Mouse (Mus musculus): Measurements from ENCODE around the gene Gadd45a. TPM values are rescaled to one million over a fixed set of nuclear protein-coding genes. Genes with fewer than 3 reads are reported as not detected.

Gadd45a gene
- polyA plus RNA-seq (2012; rRNA removed) (18.6 and 20.3 TPM in 2 replicates), polyA plus RNA-seq (2014; fragmentation: Nextera tagmentation; extraction: Ambion mirVana) (11.4 and 11.9 TPM in 2 replicates)

- ATAC-seq (ENCODE audit: low FRiP score, low read depth), result peak; percentile 96
- Histone ChIP-seq H3K36me3 (ENCODE audit: control insufficient read depth, insufficient read depth, low read length) (no peaks in the 10 kb centered on the region), H3K27ac (replicated peaks; ENCODE audit: low read depth, low read length) (peak within 1 kb of the TSS; percentile 89), H3K4me3 (replicated peaks; ENCODE audit: low read length) (peak within 1 kb of the TSS; percentile 77), H3K27me3 (ENCODE audit: control insufficient read depth, insufficient read depth, low read length) (no peaks in the 10 kb centered on the region), H3K9me3 (ENCODE audit: control insufficient read depth, low read length) (no peaks in the 10 kb centered on the region), H3K9ac (ENCODE audit: low read depth, low read length, severe bottlenecking) (peak within 1 kb of the TSS; percentile 80), H3K4me1 (ENCODE audit: control insufficient read depth, insufficient read depth, low read length) (peaks cover 6% of the 10 kb centered on the region), H3K4me2 (replicated peaks; ENCODE audit: low read depth, low read length, severe bottlenecking) (peak within 1 kb of the TSS; percentile 67)
- WGBS, result under 1% methylated on average over 49 of the region's 69 CpGs
- peak; percentile 67; the same call in 1 of the 2 replicates for TF ChIP-seq POLR2A (IDR thresholded peaks at IDR 0.05; ENCODE audit: borderline replicate concordance, extremely low read depth, insufficient read depth, insufficient read length)
- peak; percentile 96 for DNase-seq (ENCODE audit: low spot score)
These were observed at the start of gene Gadd45a for GRCm38 (mm10) chr6:67036837-67037628. TSS of gene Gadd45a (minus strand) at chr6:67037457.

DNA sequence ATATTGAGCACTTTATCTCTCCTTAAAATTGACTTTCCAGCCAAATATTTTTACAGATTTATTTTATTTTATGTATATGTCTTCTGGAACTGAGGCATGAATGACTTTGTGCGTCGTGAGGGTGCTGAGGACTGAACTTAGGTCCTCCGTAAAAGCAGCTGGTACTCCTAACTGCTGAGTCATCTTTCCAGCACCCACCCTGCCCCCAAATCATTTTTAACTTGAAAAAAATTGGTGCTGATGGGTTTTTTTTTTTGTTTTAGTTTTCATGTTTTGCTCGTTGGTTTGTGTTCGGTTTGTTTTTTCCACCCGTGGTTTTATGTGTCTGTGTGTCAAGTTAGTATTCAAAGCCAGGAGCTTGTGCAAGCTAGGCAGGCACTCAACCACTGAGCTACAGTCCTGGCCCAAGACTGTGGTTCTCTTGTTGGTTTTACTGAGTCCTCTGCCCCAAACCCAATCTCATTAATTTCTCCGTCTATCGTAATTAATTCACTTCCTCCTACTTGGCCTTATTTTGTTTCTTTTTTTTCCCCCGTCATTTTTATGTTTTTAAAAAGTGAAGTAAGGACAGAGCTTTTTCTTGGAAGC, 48.7 kb upstream of the Gadd45a start:
- H3K27me3 ChIP-seq (ENCODE audit: control insufficient read depth, insufficient read depth, low read length), result no peaks in the 10 kb centered on the region
- no peak for ATAC-seq (ENCODE audit: low FRiP score, low read depth)
- H3K4me3 ChIP-seq (replicated peaks; ENCODE audit: low read length), result no peak overlapping the region
- H3K4me2 ChIP-seq (replicated peaks; ENCODE audit: low read depth, low read length, severe bottlenecking), result no peak overlapping the region
- DNase-seq (ENCODE audit: low spot score), result no peak
- H3K4me1 ChIP-seq (ENCODE audit: control insufficient read depth, insufficient read depth, low read length), result no peaks in the 10 kb centered on the region
- H3K9me3 ChIP-seq (ENCODE audit: control insufficient read depth, low read length), result no peaks in the 10 kb centered on the region
- H3K36me3 ChIP-seq (ENCODE audit: control insufficient read depth, insufficient read depth, low read length), result no peaks in the 10 kb centered on the region
- H3K27ac ChIP-seq (replicated peaks; ENCODE audit: low read depth, low read length), result no peak overlapping the region
- no peak overlapping the region for H3K9ac ChIP-seq (ENCODE audit: low read depth, low read length, severe bottlenecking)
- 78% methylated on average over 9 of the region's 9 CpGs for WGBS
- TF ChIP-seq POLR2A (IDR thresholded peaks at IDR 0.05; ENCODE audit: borderline replicate concordance, extremely low read depth, insufficient read depth, insufficient read length), result no peak

GRCm38 (mm10) chr6:67084465-67084864, 47.2 kb upstream of the Gadd45a start:
- 91% methylated on average over 2 of the region's 2 CpGs for WGBS
- no peak overlapping the region for H3K4me3 ChIP-seq (replicated peaks; ENCODE audit: low read length)
- H3K4me1 ChIP-seq (ENCODE audit: control insufficient read depth, insufficient read depth, low read length), result no peaks in the 10 kb centered on the region
- H3K9me3 ChIP-seq (ENCODE audit: control insufficient read depth, low read length), result no peaks in the 10 kb centered on the region
- ATAC-seq (ENCODE audit: low FRiP score, low read depth) (no peak), DNase-seq (ENCODE audit: low spot score) (no peak)
- no peaks in the 10 kb centered on the region for H3K27me3 ChIP-seq (ENCODE audit: control insufficient read depth, insufficient read depth, low read length)
- H3K27ac ChIP-seq (replicated peaks; ENCODE audit: low read depth, low read length), result no peak overlapping the region
- H3K9ac ChIP-seq (ENCODE audit: low read depth, low read length, severe bottlenecking), result no peak overlapping the region
- TF ChIP-seq POLR2A (IDR thresholded peaks at IDR 0.05; ENCODE audit: borderline replicate concordance, extremely low read depth, insufficient read depth, insufficient read length), result no peak
- H3K4me2 ChIP-seq (replicated peaks; ENCODE audit: low read depth, low read length, severe bottlenecking), result no peak overlapping the region
- H3K36me3 ChIP-seq (ENCODE audit: control insufficient read depth, insufficient read depth, low read length), result no peaks in the 10 kb centered on the region

DNA sequence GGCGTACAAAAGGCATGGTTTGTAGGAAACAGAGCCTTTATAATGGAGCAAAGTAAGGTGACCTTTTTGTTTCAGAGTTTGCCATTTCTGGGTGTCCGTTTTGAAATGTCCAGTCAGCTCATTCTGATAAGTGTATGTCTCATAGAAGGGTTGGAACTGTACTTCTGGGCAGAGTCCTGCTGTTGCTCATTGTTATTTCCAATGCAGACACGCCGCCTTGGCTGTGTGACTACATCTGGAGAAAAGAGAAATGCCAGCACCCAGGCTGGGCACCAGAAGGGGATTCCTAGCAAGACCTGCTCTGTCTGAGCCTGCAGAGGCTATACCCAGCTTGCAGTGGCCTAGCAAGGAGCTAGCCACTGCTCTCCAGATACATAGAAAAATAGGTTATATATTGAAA, 43.9 kb upstream of the Gadd45a start:
- Histone ChIP-seq H3K27ac (replicated peaks; ENCODE audit: low read depth, low read length) (no peak overlapping the region), H3K4me3 (replicated peaks; ENCODE audit: low read length) (no peak overlapping the region), H3K4me2 (replicated peaks; ENCODE audit: low read depth, low read length, severe bottlenecking) (no peak overlapping the region), H3K36me3 (ENCODE audit: control insufficient read depth, insufficient read depth, low read length) (no peaks in the 10 kb centered on the region), H3K9me3 (ENCODE audit: control insufficient read depth, low read length) (no peaks in the 10 kb centered on the region), H3K27me3 (ENCODE audit: control insufficient read depth, insufficient read depth, low read length) (no peaks in the 10 kb centered on the region), H3K4me1 (ENCODE audit: control insufficient read depth, insufficient read depth, low read length) (peaks cover 11% of the 10 kb centered on the region), H3K9ac (ENCODE audit: low read depth, low read length, severe bottlenecking) (no peak overlapping the region)
- no peak for ATAC-seq (ENCODE audit: low FRiP score, low read depth)
- WGBS, result 92% methylated on average over 4 of the region's 4 CpGs
- DNase-seq (ENCODE audit: low spot score), result no peak
- TF ChIP-seq POLR2A (IDR thresholded peaks at IDR 0.05; ENCODE audit: borderline replicate concordance, extremely low read depth, insufficient read depth, insufficient read length), result no peak

DNA sequence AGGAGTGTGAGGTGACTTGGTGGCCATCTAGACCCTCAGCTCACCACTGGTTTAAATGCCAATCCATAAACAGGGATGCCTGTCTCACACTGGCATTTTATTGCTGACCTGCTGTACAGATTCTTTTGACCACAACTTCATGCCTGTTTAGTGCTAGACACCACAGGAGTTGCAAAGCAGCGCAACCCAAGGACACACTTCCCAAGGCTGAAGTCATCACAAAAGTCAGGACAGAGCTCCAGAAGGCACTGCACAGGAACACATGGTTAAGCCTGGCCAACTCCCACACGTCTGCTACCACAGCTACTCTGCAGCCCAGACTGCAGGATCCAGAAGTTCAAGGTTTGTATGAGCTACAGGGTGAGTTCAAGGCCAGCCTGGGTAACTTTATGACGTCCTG, 40.8 kb upstream of the Gadd45a start:
- Histone ChIP-seq H3K9me3 (ENCODE audit: control insufficient read depth, low read length) (no peaks in the 10 kb centered on the region), H3K36me3 (ENCODE audit: control insufficient read depth, insufficient read depth, low read length) (no peaks in the 10 kb centered on the region), H3K4me2 (replicated peaks; ENCODE audit: low read depth, low read length, severe bottlenecking) (no peak overlapping the region), H3K27ac (replicated peaks; ENCODE audit: low read depth, low read length) (no peak overlapping the region), H3K9ac (ENCODE audit: low read depth, low read length, severe bottlenecking) (no peak overlapping the region), H3K27me3 (ENCODE audit: control insufficient read depth, insufficient read depth, low read length) (no peaks in the 10 kb centered on the region), H3K4me1 (ENCODE audit: control insufficient read depth, insufficient read depth, low read length) (peaks cover 11% of the 10 kb centered on the region), H3K4me3 (replicated peaks; ENCODE audit: low read length) (no peak overlapping the region)
- WGBS, result 63% methylated on average over 3 of the region's 3 CpGs
- no peak for DNase-seq (ENCODE audit: low spot score)
- no peak for TF ChIP-seq POLR2A (IDR thresholded peaks at IDR 0.05; ENCODE audit: borderline replicate concordance, extremely low read depth, insufficient read depth, insufficient read length)
- no peak for ATAC-seq (ENCODE audit: low FRiP score, low read depth)

All from limb, embryonic 14.5 days (tissue).